Mouse (Mus musculus): ENCODE measurements at regions not wholly inside any gene's neighbourhood (a gene's known extent, or its start where the extent isn't known, plus 50 kb on each side); places are given as distances from the start of the nearest gene placed in this dataset.

- 49% methylated on average over 2 of the region's 2 CpGs for WGBS
- Histone ChIP-seq H3K27me3 (replicated peaks; ENCODE audit: control insufficient read depth, insufficient read depth, low read length) (no peaks in the 10 kb centered on the region), H3K36me3 (ENCODE audit: control insufficient read depth, insufficient read depth, low read length) (no peaks in the 10 kb centered on the region), H3K4me3 (ENCODE audit: low read depth, low read length) (no peak overlapping the region), H3K9me3 (replicated peaks; ENCODE audit: control insufficient read depth, low read length) (no peaks in the 10 kb centered on the region), H3K4me1 (ENCODE audit: control insufficient read depth, insufficient read depth, low read length) (0 out of 2 replicates have a peak, but pooled peaks cover under 1% of the 10 kb centered on the region), H3K9ac (ENCODE audit: low read length) (no peak overlapping the region), H3K4me2 (ENCODE audit: low read length) (no peak overlapping the region), H3K27ac (ENCODE audit: low read depth, low read length) (no peak overlapping the region)
- ATAC-seq (no peak), DNase-seq (ENCODE audit: low spot score) (peak; percentile 77)
Measured at GRCm38 (mm10) chr4:103508435-103508834, 110.7 kb upstream of the Dab1 start.

- H3K9me3 ChIP-seq (replicated peaks; ENCODE audit: control insufficient read depth, low read length): no peaks in the 10 kb centered on the region
- H3K4me1 ChIP-seq (ENCODE audit: control insufficient read depth, insufficient read depth, low read length): 0 out of 2 replicates have a peak, but pooled peaks cover 2% of the 10 kb centered on the region
- no peak overlapping the region for H3K27ac ChIP-seq (ENCODE audit: low read depth, low read length)
- H3K9ac ChIP-seq (ENCODE audit: low read length): no peak overlapping the region
- 65% methylated on average over 1 of the region's 1 CpGs for WGBS
- H3K27me3 ChIP-seq (replicated peaks; ENCODE audit: control insufficient read depth, insufficient read depth, low read length): no peaks in the 10 kb centered on the region
- ATAC-seq (no peak), DNase-seq (ENCODE audit: low spot score) (no peak)
- H3K4me3 ChIP-seq (ENCODE audit: low read depth, low read length): no peak overlapping the region
- H3K4me2 ChIP-seq (ENCODE audit: low read length): no peak overlapping the region
- no peaks in the 10 kb centered on the region for H3K36me3 ChIP-seq (ENCODE audit: control insufficient read depth, insufficient read depth, low read length)
Measured at GRCm38 (mm10) chr4:103512901-103513300, 106.3 kb upstream of the Dab1 start.

- ATAC-seq: no peak
- no peaks in the 10 kb centered on the region for H3K9me3 ChIP-seq (replicated peaks; ENCODE audit: control insufficient read depth, low read length)
- H3K4me2 ChIP-seq (ENCODE audit: low read length): no peak overlapping the region
- H3K4me1 ChIP-seq (ENCODE audit: control insufficient read depth, insufficient read depth, low read length): no peaks in the 10 kb centered on the region
- no peaks in the 10 kb centered on the region for H3K36me3 ChIP-seq (ENCODE audit: control insufficient read depth, insufficient read depth, low read length)
- H3K9ac ChIP-seq (ENCODE audit: low read length): no peak overlapping the region
- no peaks in the 10 kb centered on the region for H3K27me3 ChIP-seq (replicated peaks; ENCODE audit: control insufficient read depth, insufficient read depth, low read length)
- 69% methylated on average over 5 of the region's 5 CpGs for WGBS
- H3K4me3 ChIP-seq (ENCODE audit: low read depth, low read length): no peak overlapping the region
- DNase-seq (ENCODE audit: low spot score): no peak
- no peak overlapping the region for H3K27ac ChIP-seq (ENCODE audit: low read depth, low read length)
Measured at GRCm38 (mm10) chr4:103521870-103522609, 97.1 kb upstream of the Dab1 start.

- Histone ChIP-seq H3K27me3 (replicated peaks; ENCODE audit: control insufficient read depth, insufficient read depth, low read length) (no peaks in the 10 kb centered on the region), H3K27ac (ENCODE audit: low read depth, low read length) (peak overlapping the region; percentile 49; the same call in 1 of the 2 replicates), H3K9me3 (replicated peaks; ENCODE audit: control insufficient read depth, low read length) (no peaks in the 10 kb centered on the region), H3K9ac (ENCODE audit: low read length) (peak overlapping the region; percentile 13; the same call in 1 of the 2 replicates), H3K4me1 (ENCODE audit: control insufficient read depth, insufficient read depth, low read length) (peaks cover 9% of the 10 kb centered on the region; the same call in 1 of the 2 replicates), H3K4me3 (ENCODE audit: low read depth, low read length) (no peak overlapping the region), H3K4me2 (ENCODE audit: low read length) (no peak overlapping the region), H3K36me3 (ENCODE audit: control insufficient read depth, insufficient read depth, low read length) (no peaks in the 10 kb centered on the region)
- DNase-seq (ENCODE audit: low spot score) (peak; percentile 56), ATAC-seq (peak; percentile 83)
- WGBS: 10% methylated on average over 6 of the region's 6 CpGs
Measured at GRCm38 (mm10) chr4:103536534-103537265, 82.5 kb upstream of the Dab1 start.

GRCm38 (mm10) chr4:103540960-103541359, 78.2 kb upstream of the Dab1 start:
- Histone ChIP-seq H3K4me1 (ENCODE audit: control insufficient read depth, insufficient read depth, low read length) (peaks cover 9% of the 10 kb centered on the region; the same call in 1 of the 2 replicates), H3K36me3 (ENCODE audit: control insufficient read depth, insufficient read depth, low read length) (no peaks in the 10 kb centered on the region), H3K9ac (ENCODE audit: low read length) (no peak overlapping the region), H3K4me3 (ENCODE audit: low read depth, low read length) (no peak overlapping the region), H3K27me3 (replicated peaks; ENCODE audit: control insufficient read depth, insufficient read depth, low read length) (no peaks in the 10 kb centered on the region), H3K4me2 (ENCODE audit: low read length) (no peak overlapping the region), H3K27ac (ENCODE audit: low read depth, low read length) (no peak overlapping the region), H3K9me3 (replicated peaks; ENCODE audit: control insufficient read depth, low read length) (no peaks in the 10 kb centered on the region)
- 80% methylated on average over 3 of the region's 3 CpGs for WGBS
- ATAC-seq: no peak
- DNase-seq (ENCODE audit: low spot score): no peak

GRCm38 (mm10) chr4:103547297-103547696, 71.9 kb upstream of the Dab1 start:
- DNase-seq (ENCODE audit: low spot score) (no peak), ATAC-seq (no peak)
- no peaks in the 10 kb centered on the region for H3K36me3 ChIP-seq (ENCODE audit: control insufficient read depth, insufficient read depth, low read length)
- no peaks in the 10 kb centered on the region for H3K4me1 ChIP-seq (ENCODE audit: control insufficient read depth, insufficient read depth, low read length)
- no peak overlapping the region for H3K4me2 ChIP-seq (ENCODE audit: low read length)
- H3K9me3 ChIP-seq (replicated peaks; ENCODE audit: control insufficient read depth, low read length): no peaks in the 10 kb centered on the region
- no peak overlapping the region for H3K27ac ChIP-seq (ENCODE audit: low read depth, low read length)
- H3K4me3 ChIP-seq (ENCODE audit: low read depth, low read length): no peak overlapping the region
- H3K9ac ChIP-seq (ENCODE audit: low read length): no peak overlapping the region
- H3K27me3 ChIP-seq (replicated peaks; ENCODE audit: control insufficient read depth, insufficient read depth, low read length): no peaks in the 10 kb centered on the region

GRCm38 (mm10) chr4:103552476-103552875, 66.7 kb upstream of the Dab1 start:
- Histone ChIP-seq H3K27ac (ENCODE audit: low read depth, low read length) (no peak overlapping the region), H3K4me1 (ENCODE audit: control insufficient read depth, insufficient read depth, low read length) (peaks cover 8% of the 10 kb centered on the region; the same call in 1 of the 2 replicates), H3K9me3 (replicated peaks; ENCODE audit: control insufficient read depth, low read length) (no peaks in the 10 kb centered on the region), H3K36me3 (ENCODE audit: control insufficient read depth, insufficient read depth, low read length) (no peaks in the 10 kb centered on the region), H3K27me3 (replicated peaks; ENCODE audit: control insufficient read depth, insufficient read depth, low read length) (no peaks in the 10 kb centered on the region), H3K4me2 (ENCODE audit: low read length) (no peak overlapping the region), H3K4me3 (ENCODE audit: low read depth, low read length) (no peak overlapping the region), H3K9ac (ENCODE audit: low read length) (no peak overlapping the region)
- DNase-seq (ENCODE audit: low spot score): no peak
- WGBS: 73% methylated on average over 3 of the region's 3 CpGs
- ATAC-seq: no peak

- ATAC-seq: no peak
Measured at GRCm38 (mm10) chr4:103553188-103553587, 66.0 kb upstream of the Dab1 start.

GRCm38 (mm10) chr4:103554597-103554996, 64.6 kb upstream of the Dab1 start:
- Histone ChIP-seq H3K4me1 (ENCODE audit: control insufficient read depth, insufficient read depth, low read length) (peaks cover 8% of the 10 kb centered on the region; the same call in 1 of the 2 replicates), H3K27me3 (replicated peaks; ENCODE audit: control insufficient read depth, insufficient read depth, low read length) (no peaks in the 10 kb centered on the region), H3K27ac (ENCODE audit: low read depth, low read length) (no peak overlapping the region), H3K4me3 (ENCODE audit: low read depth, low read length) (no peak overlapping the region), H3K9me3 (replicated peaks; ENCODE audit: control insufficient read depth, low read length) (no peaks in the 10 kb centered on the region), H3K4me2 (ENCODE audit: low read length) (no peak overlapping the region), H3K36me3 (ENCODE audit: control insufficient read depth, insufficient read depth, low read length) (no peaks in the 10 kb centered on the region), H3K9ac (ENCODE audit: low read length) (no peak overlapping the region)
- ATAC-seq (peak; percentile 50), DNase-seq (ENCODE audit: low spot score) (peak; percentile 42)
- WGBS: 12% methylated on average over 4 of the region's 4 CpGs

More at GRCm38 (mm10) chr4:103553188-103553587, 66.0 kb upstream of the Dab1 start:
- Histone ChIP-seq H3K4me3 (ENCODE audit: low read depth, low read length) (no peak overlapping the region), H3K9me3 (replicated peaks; ENCODE audit: control insufficient read depth, low read length) (no peaks in the 10 kb centered on the region), H3K27ac (ENCODE audit: low read depth, low read length) (no peak overlapping the region), H3K36me3 (ENCODE audit: control insufficient read depth, insufficient read depth, low read length) (no peaks in the 10 kb centered on the region), H3K4me1 (ENCODE audit: control insufficient read depth, insufficient read depth, low read length) (peaks cover 8% of the 10 kb centered on the region; the same call in 1 of the 2 replicates), H3K4me2 (ENCODE audit: low read length) (no peak overlapping the region), H3K9ac (ENCODE audit: low read length) (no peak overlapping the region), H3K27me3 (replicated peaks; ENCODE audit: control insufficient read depth, insufficient read depth, low read length) (no peaks in the 10 kb centered on the region)
- DNase-seq (ENCODE audit: low spot score): no peak
- WGBS: 63% methylated on average over 4 of the region's 4 CpGs

Data from forebrain, embryonic 14.5 days (tissue).